Mouse (Mus musculus) adrenal gland, postnatal 14 days (tissue): ENCODE data around the gene Taar2. TPM values are rescaled to one million over a fixed set of nuclear protein-coding genes. Genes with fewer than 3 reads are reported as not detected.

ENCODE experiments used
- DNase-seq: peaks from one replicate; pipeline ENCODE4 v3.0.0; 2021; ENCODE audit warnings: mixed read lengths
- long read RNA-seq, 2 experiments: library from polyadenylated mRNA; stranded (forward); transcript quantifications; one replicate each; pipeline ENCODE4 v2.0.0; 2021
- total RNA-seq: library from RNA; stranded (reverse); gene quantifications from 2 replicates; pipeline ENCODE4 v1.2.3, GENCODE M21; 2021

Taar2 gene
- not detected in 2 replicates for total RNA-seq
- long read RNA-seq, experiment 1 = 0 reads
- long read RNA-seq, experiment 2 = 0 reads

- DNase-seq = no peak
These were observed at the start of gene Taar2 for GRCm38 (mm10) chr10:23938312-23938711. TSS of gene Taar2 (plus strand) at chr10:23938572.

- DNase-seq = no peak
These were observed 45.4 kb upstream of the Taar2 start for GRCm38 (mm10) chr10:23892987-23893386.

GRCm38 (mm10) chr10:23894601-23895349, 43.6 kb upstream of the Taar2 start, which contains the start of gene Vnn1:
TSS of gene Vnn1 (plus strand) at chr10:23894688.
- DNase-seq = peak; percentile 47

- peak; percentile 12 for DNase-seq
These were observed 43.0 kb upstream of the Taar2 start for GRCm38 (mm10) chr10:23895376-23895775.

GRCm38 (mm10) chr10:23901119-23901518, 37.3 kb upstream of the Taar2 start:
- DNase-seq = no peak

GRCm38 (mm10) chr10:23905661-23906060, 32.7 kb upstream of the Taar2 start:
- no peak for DNase-seq

- no peak for DNase-seq
These were observed 18.3 kb upstream of the Taar2 start, which contains the start of gene Taar1 for GRCm38 (mm10) chr10:23920056-23920455. TSS of gene Taar1 (plus strand) at chr10:23920356.

GRCm38 (mm10) chr10:23922468-23922867, 15.9 kb upstream of the Taar2 start:
- no peak for DNase-seq

- DNase-seq = no peak
These were observed 14.4 kb upstream of the Taar2 start for GRCm38 (mm10) chr10:23923941-23924340.

GRCm38 (mm10) chr10:23937613-23938012, 759 bp upstream of the Taar2 start:
- no peak for DNase-seq

- no peak for DNase-seq
These were observed 4.1 kb downstream of the Taar2 start for GRCm38 (mm10) chr10:23942465-23942864.

- DNase-seq = no peak
These were observed 9.7 kb downstream of the Taar2 start for GRCm38 (mm10) chr10:23948026-23948425.

GRCm38 (mm10) chr10:23949508-23950005, 11.2 kb downstream of the Taar2 start, which contains the start of gene Taar3:
TSS of gene Taar3 (plus strand) at chr10:23949558.
- DNase-seq = no peak

GRCm38 (mm10) chr10:23951714-23952113, 13.3 kb downstream of the Taar2 start:
- DNase-seq = no peak

- DNase-seq = no peak
These were observed 20.7 kb downstream of the Taar2 start for GRCm38 (mm10) chr10:23959071-23959470.

- no peak for DNase-seq
These were observed 22.1 kb downstream of the Taar2 start, which contains the start of gene Taar4 for GRCm38 (mm10) chr10:23960444-23960915. TSS of gene Taar4 (plus strand) at chr10:23960494.

- no peak for DNase-seq
These were observed 25.1 kb downstream of the Taar2 start for GRCm38 (mm10) chr10:23963444-23963843.

GRCm38 (mm10) chr10:23964921-23965610, 26.7 kb downstream of the Taar2 start:
- DNase-seq = no peak

GRCm38 (mm10) chr10:23970656-23971165, 32.3 kb downstream of the Taar2 start, which contains the start of gene Taar5:
TSS of gene Taar5 (plus strand) at chr10:23970706.
- no peak for DNase-seq

GRCm38 (mm10) chr10:23971256-23971655, 32.9 kb downstream of the Taar2 start:
- no peak for DNase-seq

- no peak for DNase-seq
These were observed 39.6 kb downstream of the Taar2 start for GRCm38 (mm10) chr10:23977958-23978357.

- peak; percentile 88 for DNase-seq
These were observed 40.7 kb downstream of the Taar2 start for GRCm38 (mm10) chr10:23978901-23979705.
